Mouse (Mus musculus) urinary bladder, adult 18-20 months (tissue): ENCODE data around the gene Mgmt.

ENCODE experiments used
- DNase-seq, 2 experiments: peaks; one replicate each; pipeline ENCODE4 v3.0.0; 2022; ENCODE audit warnings: low spot score in 2 of 2, mixed read lengths in 2 of 2

Mgmt gene

GRCm38 (mm10) chr7:137060488-137060887 is 166.1 kb downstream of the Mgmt start:
- DNase-seq = no peak

GRCm38 (mm10) chr7:137061109-137061508 is 166.7 kb downstream of the Mgmt start:
- no peak for DNase-seq

GRCm38 (mm10) chr7:137064255-137064654 is 169.8 kb downstream of the Mgmt start:
- DNase-seq = no peak

GRCm38 (mm10) chr7:137065408-137065807 is 171.0 kb downstream of the Mgmt start:
- DNase-seq = no peak

GRCm38 (mm10) chr7:137066211-137066610 is 171.8 kb downstream of the Mgmt start:
- DNase-seq = no peak

- DNase-seq = no peak
Observed at GRCm38 (mm10) chr7:137066997-137067396, 172.6 kb downstream of the Mgmt start.

- DNase-seq = no peak
Observed at GRCm38 (mm10) chr7:137067758-137068157, 173.3 kb downstream of the Mgmt start.

GRCm38 (mm10) chr7:137068796-137069195 is 174.4 kb downstream of the Mgmt start:
- no peak for DNase-seq

GRCm38 (mm10) chr7:137069768-137070167 is 175.4 kb downstream of the Mgmt start:
- no peak for DNase-seq

GRCm38 (mm10) chr7:137071346-137071745 is 176.9 kb downstream of the Mgmt start:
- no peak for DNase-seq

GRCm38 (mm10) chr7:137073878-137074277 is 179.5 kb downstream of the Mgmt start:
- DNase-seq = peak in 1 of 2 experiments; percentile 63

GRCm38 (mm10) chr7:137074324-137074723 is 179.9 kb downstream of the Mgmt start:
- DNase-seq = no peak

GRCm38 (mm10) chr7:137075301-137075700 is 180.9 kb downstream of the Mgmt start:
- DNase-seq = no peak

- DNase-seq = no peak
Observed at GRCm38 (mm10) chr7:137080171-137080570, 185.8 kb downstream of the Mgmt start.

GRCm38 (mm10) chr7:137082171-137082570 is 187.8 kb downstream of the Mgmt start:
- DNase-seq = no peak

GRCm38 (mm10) chr7:137084651-137085050 is 190.2 kb downstream of the Mgmt start:
- no peak for DNase-seq

GRCm38 (mm10) chr7:137085969-137086606 is 191.7 kb downstream of the Mgmt start:
- peak; percentile 18 to 68 for DNase-seq

GRCm38 (mm10) chr7:137087136-137087535 is 192.7 kb downstream of the Mgmt start:
- DNase-seq = no peak

- DNase-seq = no peak
Observed at GRCm38 (mm10) chr7:137088141-137088540, 193.7 kb downstream of the Mgmt start.

- DNase-seq = no peak
Observed at GRCm38 (mm10) chr7:137094551-137094950, 200.1 kb downstream of the Mgmt start.

GRCm38 (mm10) chr7:137095702-137096101 is 201.3 kb downstream of the Mgmt start:
- DNase-seq = no peak

- no peak for DNase-seq
Observed at GRCm38 (mm10) chr7:137099766-137100165, 205.4 kb downstream of the Mgmt start.

GRCm38 (mm10) chr7:137102606-137103195 is 208.3 kb downstream of the Mgmt start:
- no peak for DNase-seq

GRCm38 (mm10) chr7:137112101-137112500 is 217.7 kb downstream of the Mgmt start:
- DNase-seq = no peak
